Mouse (Mus musculus) lung, embryonic 14.5 days (tissue): ENCODE measurements at regions not wholly inside any gene's neighbourhood (a gene's known extent, or its start where the extent isn't known, plus 50 kb on each side); places are given as distances from the start of the nearest gene placed in this dataset.

Experiments used
- ATAC-seq: fragments of 200-750 bp; cut with Nextera tagmentation; 2 replicates; pipeline ENCODE4 v1.8.0; 2017; ENCODE audit warnings: mild to moderate bottlenecking, moderate TSS enrichment, moderate library complexity; ENCODE audit not compliant: insufficient read depth
- DNase-seq: peaks from one replicate; pipeline ENCODE4 v3.0.0-alpha.2; 2015
- H3K27ac ChIP-seq: fragments of 300-500 bp; sonication (generic); 2 replicates; pipeline ENCODE4 v1.5.1; 2014; ENCODE audit warnings: low read depth, mild to moderate bottlenecking, moderate library complexity
- H3K27me3 ChIP-seq: fragments of 300-500 bp; sonication (generic); 2 replicates; pipeline ENCODE4 v1.6.1; 2014; ENCODE audit warnings: low read length, control low read depth; ENCODE audit not compliant: insufficient read depth
- H3K36me3 ChIP-seq: fragments of 300-500 bp; sonication (generic); 2 replicates; pipeline ENCODE4 v1.6.1; 2014; ENCODE audit warnings: control low read depth; ENCODE audit not compliant: insufficient read depth
- H3K4me1 ChIP-seq: fragments of 300-500 bp; sonication (generic); 2 replicates; pipeline ENCODE4 v1.6.1; 2014; ENCODE audit warnings: antibody characterized with exemption, control low read depth; ENCODE audit not compliant: insufficient read depth
- H3K4me2 ChIP-seq: fragments of 300-500 bp; sonication (generic); 2 replicates; pipeline ENCODE4 v1.6.1; 2014; ENCODE audit warnings: mild to moderate bottlenecking
- H3K4me3 ChIP-seq: fragments of 300-500 bp; sonication (generic); 2 replicates; pipeline ENCODE4 v1.5.1; 2014; ENCODE audit warnings: low read depth, low read length
- H3K9ac ChIP-seq: fragments of 300-500 bp; sonication (generic); 2 replicates; pipeline ENCODE4 v1.6.1; 2014
- H3K9me3 ChIP-seq: fragments of 300-500 bp; sonication (generic); 2 replicates; pipeline ENCODE4 v1.6.1; 2016; ENCODE audit warnings: low read depth, low read length, control low read depth
- CTCF ChIP-seq: IDR thresholded peaks from 2 replicates; pipeline ENCODE4 v1.5.1; 2016; ENCODE audit warnings: antibody characterized with exemption, low read depth
- WGBS: fragments of 180-500 bp; shearing (Covaris S2); extraction: QIAGEN DNeasy Blood & Tissue Kit; methylation state at CpG from one replicate; pipeline ENCODE4 v1.1.7; 2014; 5-methylcytosine and 5-hydroxymethylcytosine counted together

DNA sequence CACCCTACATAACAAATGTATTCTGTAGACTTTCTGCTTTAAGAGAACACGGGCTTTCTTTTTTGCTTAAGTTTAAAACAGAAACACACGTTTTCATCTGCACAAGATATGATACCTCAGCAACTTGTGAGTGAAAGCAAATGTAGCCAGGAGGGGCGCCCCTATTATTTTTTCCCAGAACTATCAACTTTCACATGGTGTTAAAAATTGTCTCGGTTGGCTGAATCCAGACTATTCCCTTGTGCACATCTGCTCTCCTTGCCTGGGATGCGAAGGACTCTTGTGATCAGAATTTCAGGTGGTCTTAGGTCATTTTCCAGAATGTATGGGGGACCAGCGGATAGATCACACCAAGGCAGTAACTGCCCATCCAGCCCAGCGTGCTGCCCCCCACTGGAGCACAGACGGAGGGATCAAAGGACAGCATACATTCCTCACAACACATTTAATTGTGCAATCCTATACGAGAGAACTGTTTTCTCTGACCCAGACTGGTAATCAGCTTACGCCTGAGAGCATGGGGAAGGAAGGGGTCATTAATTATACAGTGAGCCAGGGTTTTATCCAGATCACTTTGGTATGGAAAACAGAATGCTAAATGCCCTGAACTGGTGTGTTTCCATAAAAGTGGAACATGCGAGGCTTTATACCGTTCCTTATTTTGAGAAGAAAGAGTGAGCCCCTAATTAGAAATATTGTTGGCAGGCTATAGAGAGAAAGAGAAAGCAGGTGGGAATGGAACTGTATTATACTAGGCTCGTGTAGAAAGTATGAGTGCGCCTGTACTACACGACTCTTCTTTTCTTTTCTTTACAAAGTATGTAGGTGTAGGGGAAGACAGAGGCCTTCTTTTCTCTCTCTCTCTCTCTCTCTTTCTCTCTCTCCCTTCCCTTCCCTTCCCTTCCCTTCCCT lies 413.5 kb upstream of the Nr5a2 start:
- Histone ChIP-seq H3K4me1 (no peaks in the 10 kb centered on the region), H3K4me3 (no peak overlapping the region), H3K9ac (no peak overlapping the region), H3K36me3 (no peaks in the 10 kb centered on the region), H3K27me3 (no peaks in the 10 kb centered on the region), H3K9me3 (no peaks in the 10 kb centered on the region), H3K4me2 (no peak overlapping the region), H3K27ac (no peak overlapping the region)
- TF ChIP-seq CTCF, result 0 out of 2 replicates have a peak, but pooled peaks have one; percentile 4
- DNase-seq, result peak; percentile 35
- no peak for ATAC-seq
- WGBS, result 60% methylated on average over 15 of the region's 15 CpGs

DNA sequence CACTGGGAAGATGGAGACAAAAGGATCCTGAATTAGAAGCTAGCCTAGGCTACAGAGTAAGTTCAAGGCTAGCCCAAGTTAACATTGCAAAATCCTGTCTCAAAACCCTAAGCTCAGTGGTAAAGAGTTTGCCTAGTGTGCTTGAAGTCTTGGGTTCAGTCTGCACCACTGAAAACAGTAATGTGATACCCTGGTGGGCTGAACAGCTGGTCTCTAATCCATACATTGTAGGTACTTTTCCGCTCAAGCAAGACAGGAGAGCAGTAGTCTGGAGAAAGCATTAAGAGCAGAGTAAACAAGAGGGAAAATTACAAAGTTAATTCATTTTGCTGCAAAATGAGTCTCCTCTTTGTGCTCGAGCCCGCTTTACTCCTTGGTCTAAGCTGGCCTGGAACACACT lies 412.0 kb upstream of the Nr5a2 start:
- H3K4me3 ChIP-seq, result no peak overlapping the region
- H3K4me1 ChIP-seq, result no peaks in the 10 kb centered on the region
- no peaks in the 10 kb centered on the region for H3K27me3 ChIP-seq
- no peaks in the 10 kb centered on the region for H3K9me3 ChIP-seq
- H3K9ac ChIP-seq, result no peak overlapping the region
- ATAC-seq (no peak), DNase-seq (no peak)
- H3K36me3 ChIP-seq, result no peaks in the 10 kb centered on the region
- no peak for TF ChIP-seq CTCF
- WGBS, result 83% methylated on average over 3 of the region's 3 CpGs
- no peak overlapping the region for H3K4me2 ChIP-seq
- H3K27ac ChIP-seq, result no peak overlapping the region

DNA sequence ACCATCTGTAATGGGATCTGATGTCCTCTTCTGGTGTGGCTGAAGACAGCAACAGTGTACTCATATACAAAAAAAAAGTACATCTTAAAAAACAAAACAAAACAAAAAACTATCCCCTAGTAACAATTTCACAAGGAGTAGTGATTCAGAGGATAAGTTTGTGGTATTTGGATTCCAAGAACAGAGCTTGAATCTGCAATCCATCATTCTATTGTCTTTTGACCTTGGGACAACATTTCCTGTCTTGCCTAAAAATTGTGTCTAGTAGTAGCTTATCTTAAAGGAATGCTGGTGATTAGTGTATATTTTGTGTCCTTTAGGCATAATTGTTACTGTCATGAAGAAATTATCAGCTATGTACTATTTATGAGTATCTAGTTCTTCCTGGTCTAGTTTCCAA lies 404.1 kb upstream of the Nr5a2 start:
- no peaks in the 10 kb centered on the region for H3K4me1 ChIP-seq
- no peak for ATAC-seq
- H3K4me3 ChIP-seq, result no peak overlapping the region
- H3K27me3 ChIP-seq, result no peaks in the 10 kb centered on the region
- H3K36me3 ChIP-seq, result no peaks in the 10 kb centered on the region
- no peak for TF ChIP-seq CTCF
- no peak overlapping the region for H3K9ac ChIP-seq
- peak; percentile 28 for DNase-seq
- no peak overlapping the region for H3K4me2 ChIP-seq
- H3K27ac ChIP-seq, result no peak overlapping the region
- no peaks in the 10 kb centered on the region for H3K9me3 ChIP-seq

DNA sequence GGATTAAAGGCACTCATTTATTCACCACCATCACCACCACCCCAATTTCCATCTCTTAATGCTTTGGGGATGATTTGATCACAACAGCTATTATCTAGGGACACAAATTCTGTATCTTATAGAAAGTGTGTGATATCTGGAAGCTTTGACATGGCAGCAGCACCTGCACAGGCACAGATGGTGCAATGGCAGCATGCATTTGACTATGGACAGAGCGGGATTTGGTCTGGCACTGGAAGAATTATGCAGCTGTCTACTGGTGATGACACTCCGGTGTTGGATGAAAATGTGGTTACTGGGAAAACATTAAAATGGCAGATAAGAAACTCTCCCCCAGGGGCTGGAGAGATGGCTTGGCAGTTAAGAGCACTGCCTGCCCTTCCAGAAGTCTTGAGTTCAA lies 403.7 kb upstream of the Nr5a2 start:
- Histone ChIP-seq H3K9me3 (no peaks in the 10 kb centered on the region), H3K36me3 (no peaks in the 10 kb centered on the region), H3K4me2 (no peak overlapping the region), H3K4me1 (no peaks in the 10 kb centered on the region), H3K9ac (no peak overlapping the region), H3K27ac (no peak overlapping the region), H3K4me3 (no peak overlapping the region), H3K27me3 (no peaks in the 10 kb centered on the region)
- ATAC-seq (no peak), DNase-seq (no peak)
- TF ChIP-seq CTCF, result no peak
- 93% methylated on average over 2 of the region's 2 CpGs for WGBS

DNA sequence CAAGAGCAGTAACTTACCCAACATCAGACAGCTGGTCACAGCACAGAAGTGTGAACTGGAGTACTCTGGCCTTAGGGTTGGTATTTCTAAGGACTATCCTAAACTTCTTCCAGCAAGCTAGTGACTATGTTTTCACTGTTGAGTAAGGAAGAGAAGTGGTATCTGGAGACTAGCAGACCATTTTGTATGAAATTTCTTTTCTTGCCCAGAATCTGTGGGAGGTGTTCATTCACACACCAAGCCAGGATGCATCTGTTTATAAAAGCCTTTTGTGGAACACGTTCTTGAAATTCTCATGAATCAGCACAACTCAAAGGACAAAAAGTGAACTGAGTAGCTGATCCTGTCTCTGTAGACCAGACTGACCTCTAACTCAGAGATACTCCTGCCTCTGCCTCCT lies 403.3 kb upstream of the Nr5a2 start:
- ATAC-seq (no peak), DNase-seq (no peak)
- Histone ChIP-seq H3K27ac (no peak overlapping the region), H3K4me2 (no peak overlapping the region), H3K4me3 (no peak overlapping the region), H3K27me3 (no peaks in the 10 kb centered on the region), H3K36me3 (no peaks in the 10 kb centered on the region), H3K9ac (no peak overlapping the region), H3K4me1 (no peaks in the 10 kb centered on the region), H3K9me3 (no peaks in the 10 kb centered on the region)
- no peak for TF ChIP-seq CTCF
- WGBS, result 27% methylated on average over 1 of the region's 1 CpGs

DNA sequence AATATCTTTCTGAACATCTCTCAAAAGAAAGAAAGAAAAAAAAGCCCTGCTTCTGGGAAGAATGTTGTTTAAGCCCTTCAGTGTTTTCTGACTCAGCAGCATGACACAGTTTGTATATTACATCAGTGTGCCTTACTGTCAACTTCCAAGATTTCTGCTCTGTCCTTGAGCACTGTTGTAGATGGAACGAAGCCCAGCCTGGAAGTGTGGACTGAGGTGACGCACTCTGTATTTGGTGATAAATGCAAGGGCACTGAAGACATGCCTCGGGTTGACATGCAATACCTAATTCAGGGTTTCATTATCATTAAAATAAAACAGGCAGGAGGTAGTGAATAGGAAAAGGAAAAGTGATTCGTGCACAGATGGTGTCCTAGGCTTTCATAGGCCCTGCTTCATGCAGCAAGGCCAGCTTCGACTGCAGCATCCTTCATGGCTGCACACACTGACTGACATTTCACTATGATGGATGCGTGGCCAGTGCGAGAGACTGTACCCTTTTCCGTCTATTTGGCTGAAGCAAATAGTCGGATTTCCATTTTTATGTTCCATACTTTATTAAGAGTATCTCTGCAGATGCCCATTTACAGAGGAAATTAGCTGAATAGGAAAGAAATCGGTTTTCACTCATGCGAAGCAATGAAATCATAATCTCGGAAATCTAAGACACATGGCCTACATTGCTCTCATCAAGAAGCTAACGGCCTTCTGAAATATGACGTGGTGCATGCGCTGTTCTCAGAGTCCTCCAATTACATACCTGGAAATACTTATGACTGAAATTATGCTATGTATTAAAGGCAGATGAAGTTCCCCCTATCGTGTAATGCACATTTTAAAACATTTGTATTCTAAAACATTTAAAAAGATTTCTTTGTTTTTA lies 400.7 kb upstream of the Nr5a2 start:
- Histone ChIP-seq H3K27ac (no peak overlapping the region), H3K27me3 (no peaks in the 10 kb centered on the region), H3K9me3 (no peaks in the 10 kb centered on the region), H3K4me1 (no peaks in the 10 kb centered on the region), H3K9ac (no peak overlapping the region), H3K4me3 (no peak overlapping the region), H3K36me3 (no peaks in the 10 kb centered on the region), H3K4me2 (no peak overlapping the region)
- TF ChIP-seq CTCF, result no peak
- ATAC-seq (peak; percentile 58; the same call in 1 of the 2 replicates), DNase-seq (peak; percentile 24)
- 79% methylated on average over 16 of the region's 16 CpGs for WGBS

DNA sequence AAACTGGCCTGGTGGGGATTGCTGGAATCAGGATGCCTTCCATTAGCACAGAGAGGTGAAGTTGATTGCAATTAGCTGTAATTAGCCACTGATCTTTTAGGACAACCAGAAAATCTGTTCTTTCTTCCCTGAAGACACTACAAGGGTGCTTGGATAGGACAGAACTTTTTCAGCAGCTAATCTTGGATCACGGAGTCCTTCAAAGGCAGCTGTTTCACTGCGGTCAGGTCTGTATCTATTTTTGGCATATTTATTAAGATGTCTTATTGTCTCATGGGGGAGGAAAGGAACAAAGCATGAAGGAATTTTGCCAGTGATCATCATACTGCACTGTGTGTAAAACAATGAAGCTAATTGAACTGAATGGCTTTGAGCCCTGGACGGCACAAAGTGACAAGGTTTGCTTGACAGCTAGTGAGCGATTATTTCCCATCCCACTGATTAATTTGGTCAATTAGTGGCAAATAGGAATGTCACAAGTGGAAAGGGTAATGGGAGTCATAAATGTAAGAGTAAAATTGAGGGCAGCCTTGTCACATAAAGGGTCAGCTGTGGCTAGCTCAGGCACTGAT lies 395.8 kb upstream of the Nr5a2 start:
- no peak for DNase-seq
- H3K36me3 ChIP-seq, result no peaks in the 10 kb centered on the region
- no peaks in the 10 kb centered on the region for H3K27me3 ChIP-seq
- H3K4me2 ChIP-seq, result no peak overlapping the region
- H3K4me1 ChIP-seq, result 0 out of 2 replicates have a peak, but pooled peaks cover 3% of the 10 kb centered on the region
- TF ChIP-seq CTCF, result no peak
- H3K27ac ChIP-seq, result no peak overlapping the region
- ATAC-seq, result no peak
- WGBS, result 72% methylated on average over 4 of the region's 4 CpGs
- no peak overlapping the region for H3K4me3 ChIP-seq
- H3K9me3 ChIP-seq, result no peaks in the 10 kb centered on the region
- H3K9ac ChIP-seq, result no peak overlapping the region
